Mouse (Mus musculus) gastrocnemius, postnatal 14 days (tissue): ENCODE data around the gene Tradd. TPM values are rescaled to one million over a fixed set of nuclear protein-coding genes. Genes with fewer than 3 reads are reported as not detected.

Source experiments
- DNase-seq: peaks from one replicate; pipeline ENCODE4 v3.0.0; 2021; ENCODE audit warnings: mixed read lengths
- intact Hi-C: fragments of 180-260 bp; cut with DNase I; formaldehyde crosslinking; loops from one replicate; pipeline ENCODE4 v1.15.1; 2025; ENCODE audit warnings: low total_unique reads
- microRNA-seq, 2 experiments: library from miRNA; unstranded; fragments of <30 nt; microRNA quantifications; one replicate each; pipeline ENCODE4 v1.2.0; 2021
- total RNA-seq, 2 experiments: library from RNA; stranded (reverse); gene quantifications; 2 replicates each; pipeline ENCODE4 v1.2.3; 2021

The Tradd gene
- total RNA-seq, 2 experiments from 2014 or later = 2.8 to 3.9 TPM

DNA sequence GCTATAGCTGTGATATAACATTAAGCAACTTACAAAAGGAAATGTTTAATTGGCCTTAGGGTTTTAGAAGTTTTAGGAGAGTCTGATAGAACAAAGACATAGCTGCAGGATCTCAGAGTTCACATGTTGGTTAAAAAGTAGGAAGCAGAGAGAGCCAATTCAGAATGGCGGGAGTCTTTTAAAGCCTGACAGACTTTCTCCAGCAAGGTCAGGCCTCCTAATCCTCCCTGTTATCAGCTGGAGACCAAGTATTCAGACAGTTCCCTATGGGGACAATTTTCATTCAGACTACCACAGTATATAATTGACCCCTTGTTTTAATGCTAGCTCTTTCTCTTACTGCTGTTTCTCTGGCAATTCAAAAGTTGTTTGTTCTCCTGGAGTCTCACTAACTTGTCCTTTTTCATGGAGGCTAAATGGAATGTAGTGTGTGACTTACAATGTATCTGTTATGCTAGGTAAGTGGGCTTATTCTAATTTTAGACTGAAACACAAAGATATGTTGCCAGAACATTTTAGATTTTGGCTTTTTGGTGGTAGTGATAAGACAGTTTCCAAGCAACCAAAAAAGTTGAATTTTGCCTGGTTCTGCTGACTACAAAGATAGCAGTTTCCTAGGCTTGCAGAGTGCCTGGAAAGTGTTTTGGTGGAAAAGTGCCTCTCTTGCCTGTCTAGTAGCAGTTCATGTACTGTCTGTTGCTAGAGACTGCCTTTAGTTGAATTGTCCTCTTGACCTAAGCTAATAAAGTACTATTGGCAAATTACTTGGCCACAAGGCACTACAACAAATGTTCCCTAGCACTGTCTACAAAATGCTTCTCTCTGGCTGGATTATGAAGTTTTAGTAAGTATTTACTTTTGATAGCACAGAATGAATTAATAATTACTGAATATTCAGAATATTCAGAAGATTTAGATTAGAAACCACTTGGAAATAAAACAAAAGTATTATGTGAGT is 55.0 kb downstream of the Tradd start:
- no peak for DNase-seq
- intact Hi-C loops = loop anchor here (5.0 kb wide), 1 partner anchor 52 kb away; no protein-coding TSS in a partner anchor

Small RNAs within 50 kb of the gene (microRNA-seq; reads per million reads assigned to microRNA genes)
- gene Gm27320 = 0 reads per million in 2 experiments
- 609 to 687 reads per million in 2 experiments for gene Mir328

Other genes starting within 250 kb of the Tradd start
- not detected for gene Ces3a, start 216.0 kb downstream of the Tradd start, total RNA-seq
- gene Ces3b, start 180.9 kb downstream of the Tradd start, total RNA-seq = not detected
- not detected for gene Ces4a, start 132.8 kb downstream of the Tradd start, total RNA-seq
- 10 to 100 TPM; 37.2 TPM for gene Cbfb, start 93.9 kb downstream of the Tradd start, total RNA-seq
- 10 to 100 TPM; 14.6 to 18.7 TPM for gene D230025D16Rik, start 39.5 kb downstream of the Tradd start, total RNA-seq
- 1 to 10 TPM; 5.1 to 6.1 TPM for gene B3gnt9, start 9.5 kb downstream of the Tradd start, total RNA-seq
- 1 to 10 TPM; 1.3 TPM for gene Fbxl8, start within 50 bp of the Tradd start, total RNA-seq
- 1 to 10 TPM in 1 of 2 experiments, under 1 TPM in 1; 0.95 to 1.4 TPM for gene Hsf4, start 5.2 kb upstream of the Tradd start, total RNA-seq
- 10 to 100 TPM; 24.1 to 27.3 TPM for gene Nol3, start 11.5 kb upstream of the Tradd start, total RNA-seq
- 1 to 10 TPM in 1 of 2 experiments, under 1 TPM in 1; 0.84 to 1.3 TPM for gene 4931428F04Rik, start 25.3 kb upstream of the Tradd start, total RNA-seq
- gene Exoc3l, start 31.5 kb upstream of the Tradd start, total RNA-seq = 1 to 10 TPM; 3.4 to 3.7 TPM
- 10 to 100 TPM; 15.4 to 17.2 TPM for gene E2f4, start 33.1 kb upstream of the Tradd start, total RNA-seq
- under 1 TPM; 0.40 to 0.45 TPM for gene Elmo3, start 41.0 kb upstream of the Tradd start, total RNA-seq
- gene Lrrc29, start 61.7 kb upstream of the Tradd start, total RNA-seq = 1 to 10 TPM in 1 of 2 experiments, under 1 TPM in 1; 0.76 to 1.6 TPM
- gene Tmem208, start 61.7 kb upstream of the Tradd start, total RNA-seq = 10 to 100 TPM; 20.6 to 21.5 TPM
- gene Fhod1, start 83.3 kb upstream of the Tradd start, total RNA-seq = 10 to 100 TPM; 12.1 to 15.6 TPM
- gene Slc9a5, start 84.2 kb upstream of the Tradd start, total RNA-seq = 1 to 10 TPM in 1 of 2 experiments, under 1 TPM in 1; 0.84 to 1.0 TPM
- gene Plekhg4, start 108.7 kb upstream of the Tradd start, total RNA-seq = under 1 TPM; 0.07 to 0.08 TPM
- under 1 TPM in 1 of 2 experiments, not detected in 1; 0.21 TPM for gene Kctd19, start 148.9 kb upstream of the Tradd start, total RNA-seq
- gene Lrrc36, start 149.0 kb upstream of the Tradd start, total RNA-seq = under 1 TPM; 0.53 to 0.97 TPM
- gene Tppp3, start 206.9 kb upstream of the Tradd start, total RNA-seq = 100 to 1,000 TPM; 191 to 254 TPM
- gene Zdhhc1, start 232.3 kb upstream of the Tradd start, total RNA-seq = 10 to 100 TPM; 10.1 to 11.2 TPM